ENCODE assay signal across 21 mouse cellular contexts in genomic region chr11:62072406-62072805, GRCm38 (mm10).
DNase-seq lines count a peak whose midpoint lies in the region; ATAC-seq lines count a peak whose summit lies in the region.
"Had no signal": no experiment of that assay in that cellular context is flagged by ENCODE, and none has a peak within 500 bp of the region (broad histone marks: within the 10 kb centered on the region; RNA-seq: fewer than 3 reads in every experiment).

No protein-coding gene starts in this region.

- peak; percentile 70 for DNase-seq in heart, adult 11 months
- peak; percentile 63 for DNase-seq in heart, embryonic 10.5 days (ENCODE audit: low spot score)
- DNase-seq in heart, adult 8-10 months (ENCODE audit: low spot score) = no peak
- peak; percentile 0 for DNase-seq in kidney, adult 11 months
- no peak for DNase-seq in kidney, postnatal 10 days
- DNase-seq: adrenal gland, adult 2 months; adrenal gland, adult 8-10 months; adrenal gland, postnatal 10 days; adrenal gland, postnatal 14 days; adrenal gland, postnatal 25 days; adrenal gland, postnatal 36 days; B cell, adult 2 months; cerebellum, adult 11 months; cerebellum, adult 11-12 months; cerebellum, adult 18-20 months had no signal

- no peaks in the 10 kb centered on the region for H3K9me3 ChIP-seq in heart, embryonic 11.5 days (replicated peaks; ENCODE audit: control insufficient read depth, low read length)
- no peaks in the 10 kb centered on the region for H3K9me3 ChIP-seq in heart, embryonic 10.5 days
- H3K9me3 ChIP-seq: G1E had no signal

- H3K4me3 ChIP-seq in heart, embryonic 11.5 days (ENCODE audit: low read depth, low read length) = no peak overlapping the region
- no peak overlapping the region for H3K4me3 ChIP-seq in heart, embryonic 10.5 days

- H3K4me1 ChIP-seq in heart, embryonic 11.5 days (ENCODE audit: control insufficient read depth, insufficient read depth, low read length) = 0 out of 2 replicates have a peak, but pooled peaks cover 4% of the 10 kb centered on the region
- H3K4me1 ChIP-seq in heart, embryonic 10.5 days = peaks cover 3% of the 10 kb centered on the region; the same call in 1 of the 2 replicates

- no peak overlapping the region for H3K4me2 ChIP-seq in heart, embryonic 11.5 days

- H3K27me3 ChIP-seq in heart, embryonic 11.5 days (ENCODE audit: control insufficient read depth, insufficient read depth, low read length) = no peaks in the 10 kb centered on the region
- no peaks in the 10 kb centered on the region for H3K27me3 ChIP-seq in heart, embryonic 10.5 days (ENCODE audit: insufficient read depth, poor library complexity, severe bottlenecking)
- H3K27me3 ChIP-seq: CH12.LX, Patski had no signal

- no peak overlapping the region for H3K27ac ChIP-seq in heart, embryonic 11.5 days (ENCODE audit: low read depth, low read length)
- no peak overlapping the region for H3K27ac ChIP-seq in heart, embryonic 10.5 days

- no peak overlapping the region for H3K9ac ChIP-seq in heart, embryonic 11.5 days (ENCODE audit: low read depth, low read length)

- no peak for ATAC-seq in heart, embryonic 11.5 days (replicated peaks; ENCODE audit: insufficient number of reproducible peaks, low FRiP score, low TSS enrichment)
- ATAC-seq: activated CD4-positive, CD25-positive, alpha-beta regulatory T cell, adult 4 months; CD4-positive, CD25-positive, alpha-beta regulatory T cell, adult 4 months; Patski had no signal

- no peaks in the 10 kb centered on the region for H3K36me3 ChIP-seq in heart, embryonic 11.5 days (ENCODE audit: control insufficient read depth, insufficient read depth, low read length)
- no peaks in the 10 kb centered on the region for H3K36me3 ChIP-seq in heart, embryonic 10.5 days

- WGBS in heart, embryonic 11.5 days (ENCODE audit: insufficient replicate concordance) = 66% methylated on average over 3 of the region's 3 CpGs
- 74% methylated on average over 3 of the region's 3 CpGs for WGBS in heart, embryonic 10.5 days

Comparison
In these comparisons a context has a peak if more than half of its experiments do, and no peak if none do; other contexts are left out.
1. DNase-seq: peak in heart, adult 11 months (single experiment), heart, embryonic 10.5 days (single experiment) and kidney, adult 11 months (single experiment); none in heart, adult 8-10 months (single experiment) and kidney, postnatal 10 days (single experiment).